Mouse (Mus musculus) MEL (cell line): ENCODE results near the gene Golph3l. TPM values are rescaled to one million over a fixed set of nuclear protein-coding genes. Genes with fewer than 3 reads are reported as not detected.
A peak's percentile ranks its signal among the peaks of the same experiment; 100 is the strongest.

ENCODE experiments used
- DNase-seq: peaks from one replicate; pipeline ENCODE4 v3.0.0; 2011; ENCODE audit warnings: low read depth, low spot score
- H3K27ac ChIP-seq: 2 replicates; pipeline ENCODE4 v1.5.1; 2012; ENCODE audit warnings: low read depth, mild to moderate bottlenecking, control low read depth, low read length, moderate library complexity; ENCODE audit not compliant: control insufficient read depth
- H3K27me3 ChIP-seq, 2 experiments: fragments of 150-350 bp in 1 of 2; sonication (generic) in 1 of 2; 2 replicates each; pipeline ENCODE4 v1.6.1; 2012; ENCODE audit warnings: low read length in 2 of 2, mild to moderate bottlenecking in 2 of 2, improper control_type of control experiment in 1 of 2, moderate library complexity in 1 of 2; ENCODE audit not compliant: insufficient read depth in 2 of 2, control insufficient read depth in 1 of 2
- H3K36me3 ChIP-seq, 2 experiments: 2 replicates each; pipeline ENCODE4 v1.6.1; 2012 to 2014; ENCODE audit warnings: low read length in 2 of 2, improper control_type of control experiment in 1 of 2, inconsistent platforms in 1 of 2, mild to moderate bottlenecking in 1 of 2; ENCODE audit not compliant: insufficient read depth in 2 of 2, control insufficient read depth in 1 of 2
- H3K4me1 ChIP-seq, 2 experiments: fragments of 150-350 bp in 1 of 2; sonication (generic) in 1 of 2; 2 replicates each; pipeline ENCODE4 v1.6.1; 2012; ENCODE audit warnings: low read length in 2 of 2, improper control_type of control experiment in 1 of 2, mild to moderate bottlenecking in 1 of 2; ENCODE audit not compliant: insufficient read depth in 2 of 2, control insufficient read depth in 1 of 2
- H3K4me3 ChIP-seq, 2 experiments: fragments of 150-350 bp in 1 of 2; sonication (generic) in 1 of 2; 2 replicates each; pipeline ENCODE4 v1.5.1; 2012; ENCODE audit warnings: low read depth in 2 of 2, low read length in 2 of 2, mild to moderate bottlenecking in 2 of 2, moderate library complexity in 2 of 2, control low read depth in 1 of 2, improper control_type of control experiment in 1 of 2; ENCODE audit not compliant: control insufficient read depth in 1 of 2, insufficient read depth in 1 of 2
- H3K79me2 ChIP-seq: 2 replicates; pipeline ENCODE4 v1.6.1; 2012; ENCODE audit warnings: mild to moderate bottlenecking, low read length, moderate library complexity; ENCODE audit not compliant: control insufficient read depth, poor library complexity, insufficient read depth
- H3K9ac ChIP-seq: 2 replicates; pipeline ENCODE4 v1.6.1; 2012; ENCODE audit warnings: low read depth, mild to moderate bottlenecking, control low read depth, low read length, moderate library complexity; ENCODE audit not compliant: control insufficient read depth, poor library complexity, severe bottlenecking
- H3K9me3 ChIP-seq: fragments of 150-350 bp; sonication (generic); replicated peaks from 2 replicates; pipeline ENCODE4 v1.6.1; 2012; ENCODE audit warnings: mild to moderate bottlenecking, low read length, improper control_type of control experiment, moderate library complexity; ENCODE audit not compliant: insufficient read depth
- BHLHE40 ChIP-seq: IDR thresholded peaks from 2 replicates; pipeline ENCODE4 v1.6.1; 2012; ENCODE audit warnings: low read depth, mild to moderate bottlenecking, inconsistent platforms, low read length, improper control_type of control experiment, borderline replicate concordance
- CTCF ChIP-seq, 3 experiments: IDR thresholded peaks in 2 of 3; conservative IDR thresholded peaks in 1 of 3; 2 replicates each; pipeline ENCODE4 v1.5.1; 2011 to 2012; ENCODE audit warnings: low read length in 3 of 3, low read depth in 2 of 3, mild to moderate bottlenecking in 2 of 3, improper control_type of control experiment in 1 of 3, inconsistent platforms in 1 of 3, mixed read lengths in 1 of 3, moderate library complexity in 1 of 3; ENCODE audit not compliant: control insufficient read depth in 1 of 3, insufficient read depth in 1 of 3, poor library complexity in 1 of 3, severe bottlenecking in 1 of 3
- E2F4 ChIP-seq: IDR thresholded peaks from 2 replicates; pipeline ENCODE4 v1.6.1; 2011; ENCODE audit warnings: low read depth, low read length, improper control_type of control experiment, borderline replicate concordance
- EP300 ChIP-seq, 2 experiments: IDR thresholded peaks; 2 replicates each; pipeline ENCODE4 v1.6.1; 2011; ENCODE audit warnings: improper control_type of control experiment in 2 of 2, low read length in 2 of 2, low read depth in 1 of 2, mild to moderate bottlenecking in 1 of 2
- ETS1 ChIP-seq: IDR thresholded peaks from 2 replicates; pipeline ENCODE4 v1.6.1; 2012; ENCODE audit warnings: low read depth, mild to moderate bottlenecking, inconsistent platforms, low read length, improper control_type of control experiment, moderate library complexity
- GABPA ChIP-seq: IDR thresholded peaks from 2 replicates; pipeline ENCODE4 v1.6.1; 2012; ENCODE audit warnings: low read depth, mild to moderate bottlenecking, inconsistent platforms, low read length, improper control_type of control experiment, moderate library complexity
- GATA1 ChIP-seq: IDR thresholded peaks from 2 replicates; pipeline ENCODE4 v1.6.1; 2011; ENCODE audit warnings: low read depth, low read length, improper control_type of control experiment
- HCFC1 ChIP-seq: IDR thresholded peaks from 2 replicates; pipeline ENCODE4 v1.6.1; 2012; ENCODE audit warnings: low read depth, mild to moderate bottlenecking, inconsistent platforms, low read length, improper control_type of control experiment, moderate library complexity
- KAT2A ChIP-seq: conservative IDR thresholded peaks from 2 replicates; pipeline ENCODE4 v1.6.1; 2012; ENCODE audit warnings: low read depth, low read length, improper control_type of control experiment, inconsistent platforms
- MAX ChIP-seq: IDR thresholded peaks from 2 replicates; pipeline ENCODE4 v1.6.1; 2011; ENCODE audit warnings: low read length, improper control_type of control experiment
- MAZ ChIP-seq: IDR thresholded peaks from 2 replicates; pipeline ENCODE4 v1.6.1; 2012; ENCODE audit warnings: low read depth, mild to moderate bottlenecking, inconsistent platforms, low read length, improper control_type of control experiment
- MYB ChIP-seq: IDR thresholded peaks from 2 replicates; pipeline ENCODE4 v1.6.1; 2011; ENCODE audit warnings: mild to moderate bottlenecking, low read depth, low read length, improper control_type of control experiment
- MYC ChIP-seq: IDR thresholded peaks from 2 replicates; pipeline ENCODE4 v1.6.1; 2011; ENCODE audit warnings: low read depth, mild to moderate bottlenecking, low read length, improper control_type of control experiment, moderate library complexity
- POLR2A ChIP-seq, 2 experiments: IDR thresholded peaks; 2 replicates each; pipeline ENCODE4 v1.6.1; 2011 to 2012; ENCODE audit warnings: low read length in 2 of 2, mild to moderate bottlenecking in 2 of 2, control low read depth in 1 of 2, improper control_type of control experiment in 1 of 2, low read depth in 1 of 2, moderate library complexity in 1 of 2; ENCODE audit not compliant: control insufficient read depth in 1 of 2, insufficient read depth in 1 of 2, poor library complexity in 1 of 2
- POLR2AphosphoS5 ChIP-seq: IDR thresholded peaks from 2 replicates; pipeline ENCODE4 v1.6.1; 2012; ENCODE audit warnings: low read depth, borderline replicate concordance, mild to moderate bottlenecking, inconsistent platforms, low read length, moderate library complexity, mixed read lengths
- RAD21 ChIP-seq: IDR thresholded peaks from 2 replicates; pipeline ENCODE4 v1.6.1; 2011; ENCODE audit warnings: mild to moderate bottlenecking, low read depth, low read length, improper control_type of control experiment
- SIN3A ChIP-seq: IDR thresholded peaks from 2 replicates; pipeline ENCODE4 v1.6.1; 2012; ENCODE audit warnings: low read length, improper control_type of control experiment, inconsistent platforms
- SMC3 ChIP-seq: IDR thresholded peaks from 2 replicates; pipeline ENCODE4 v1.6.1; 2011; ENCODE audit warnings: low read depth, low read length, improper control_type of control experiment
- TBP ChIP-seq: IDR thresholded peaks from 2 replicates; pipeline ENCODE4 v1.8.0; 2011; ENCODE audit warnings: low read depth, low read length, improper control_type of control experiment
- UBTF ChIP-seq: IDR thresholded peaks from 2 replicates; pipeline ENCODE4 v1.6.1; 2012; ENCODE audit warnings: low read depth, mild to moderate bottlenecking, inconsistent platforms, low read length, improper control_type of control experiment, moderate library complexity, borderline replicate concordance; ENCODE audit not compliant: insufficient read depth
- USF1 ChIP-seq: IDR thresholded peaks from 2 replicates; pipeline ENCODE4 v1.6.1; 2014; ENCODE audit warnings: low read depth, mild to moderate bottlenecking, inconsistent platforms, low read length, improper control_type of control experiment, moderate library complexity
- ZC3H11A ChIP-seq: IDR thresholded peaks from 2 replicates; pipeline ENCODE4 v1.6.1; 2012; ENCODE audit warnings: low read depth, mild to moderate bottlenecking, inconsistent platforms, low read length, improper control_type of control experiment
- ZMIZ1 ChIP-seq: IDR thresholded peaks from 2 replicates; pipeline ENCODE4 v1.6.1; 2012; ENCODE audit warnings: low read depth, mild to moderate bottlenecking, inconsistent platforms, low read length, improper control_type of control experiment, moderate library complexity
- polyA plus RNA-seq, 2 experiments: library from polyadenylated mRNA; stranded (reverse) in 1 of 2; unstranded in 1 of 2; fragments of >175 nt in 1 of 2; fragments of >200 nt in 1 of 2; gene quantifications; 2 replicates each; pipeline versions ENCODE4 v1.2.1 to v1.2.4; 2012; ENCODE audit warnings: low replicate concordance in 2 of 2, low read depth in 1 of 2; ENCODE audit not compliant: insufficient read length in 2 of 2, insufficient read depth in 1 of 2, missing spikeins in 1 of 2
- total RNA-seq: library from RNA; depleted of rRNA; stranded (reverse); fragments of 300-350 nt; gene quantifications from 2 replicates; pipeline ENCODE4 v1.2.3, GENCODE M21; 2012

The Golph3l gene
- total and polyA plus RNA-seq, 3 experiments, result 43.8 to 45.1 TPM; not detected in 1

DNA sequence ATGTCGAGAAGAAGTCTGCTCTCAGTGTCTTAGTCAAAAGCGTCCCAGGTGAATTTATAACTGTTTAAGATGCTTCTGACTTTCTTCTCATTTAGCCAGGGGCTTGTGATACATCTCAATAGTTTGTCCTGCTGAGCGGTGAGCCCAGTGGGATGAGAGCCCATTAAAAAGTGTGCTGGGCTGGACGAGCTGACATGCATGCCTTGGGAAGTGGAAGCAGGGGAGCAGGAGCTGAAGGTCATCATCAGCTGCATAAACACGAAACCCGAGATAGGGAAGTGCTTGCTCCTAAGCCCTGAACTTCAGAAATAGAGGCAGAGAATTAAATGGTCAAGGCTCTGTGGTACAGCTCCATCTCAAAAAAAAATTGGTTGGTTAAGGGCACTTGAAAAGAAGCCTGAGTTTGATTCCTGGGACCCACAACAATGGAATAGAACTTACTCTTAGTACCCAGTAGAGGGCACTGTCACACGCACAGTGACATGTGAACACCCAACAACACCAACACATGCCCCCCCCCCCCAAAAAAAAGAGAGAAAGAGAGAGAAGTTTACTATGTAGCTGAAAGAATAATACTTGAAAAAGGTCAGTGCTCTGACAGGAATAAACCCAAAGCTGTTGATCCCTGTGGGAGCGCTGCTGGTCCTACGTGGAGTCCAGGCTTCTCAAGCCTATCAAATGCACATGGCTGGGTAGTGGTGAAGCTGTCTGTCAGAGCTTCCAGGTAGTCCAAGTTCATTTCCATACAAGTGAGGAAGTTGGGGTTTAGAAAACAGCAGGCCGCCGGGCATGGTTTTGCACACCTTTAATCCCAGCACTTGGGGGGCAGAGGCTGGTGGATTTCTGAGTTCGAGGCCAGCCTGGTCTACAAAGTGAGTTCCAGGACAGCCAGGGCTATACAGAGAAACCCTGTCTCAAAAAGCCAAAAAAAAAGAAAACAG lies 44.2 kb downstream of the Golph3l start:
- Histone ChIP-seq H3K27ac (no peak overlapping the region), H3K79me2 (peaks cover under 1% of the 10 kb centered on the region; the same call in 1 of the 2 replicates), H3K9ac (no peak overlapping the region), H3K36me3 (peaks cover 0 to 56% of the 10 kb centered on the region in 2 experiments; a peak in 2 of 4 replicates), H3K4me1 (no peaks in the 10 kb centered on the region), H3K9me3 (no peaks in the 10 kb centered on the region), H3K27me3 (no peaks in the 10 kb centered on the region), H3K4me3 (no peak overlapping the region)
- DNase-seq, result peak; percentile 79
- 0 out of 2 replicates have a peak, but pooled peaks have one; percentile 17 for TF ChIP-seq USF1
- TF ChIP-seq KAT2A, result no peak
- peak; percentile 79 for TF ChIP-seq RAD21
- peak; percentile 53; the same call in 1 of the 2 replicates for TF ChIP-seq BHLHE40
- TF ChIP-seq MAZ, result peak; percentile 72; the same call in 1 of the 2 replicates
- peak; percentile 52; the same call in 1 of the 2 replicates for TF ChIP-seq SIN3A
- TF ChIP-seq MYB, result no peak
- peak; percentile 79 for TF ChIP-seq ZC3H11A
- 0 out of 4 replicates have a peak, but pooled peaks of 1 of the 2 experiments have one; percentile 6 for TF ChIP-seq EP300 (IDR thresholded peaks at IDR 0.05; ENCODE audit: low read depth in 1 of 2, low read length in 2 of 2)
- peak in 1 of 2 experiments; percentile 12; a peak in 1 of 4 replicates for TF ChIP-seq POLR2A (IDR thresholded peaks at IDR 0.05; ENCODE audit: control insufficient read depth in 1 of 2, insufficient read depth in 1 of 2, low read depth in 1 of 2, low read length in 2 of 2, poor library complexity in 1 of 2)
- no peak for TF ChIP-seq ZMIZ1
- TF ChIP-seq POLR2AphosphoS5, result no peak
- TF ChIP-seq SMC3, result peak; percentile 82
- TF ChIP-seq ETS1, result no peak
- TF ChIP-seq CTCF (IDR thresholded peaks at IDR 0.05 in 2 of 3, conservative IDR thresholded peaks at IDR 0.05 in 1 of 3; ENCODE audit: control insufficient read depth in 1 of 3, insufficient read depth in 1 of 3, low read depth in 2 of 3, low read length in 3 of 3, poor library complexity in 1 of 3, severe bottlenecking in 1 of 3), result peak in 2 of 3 experiments; percentile 87; a peak in 4 of 6 replicates
- 0 out of 2 replicates have a peak, but pooled peaks have one; percentile 26 for TF ChIP-seq TBP
- no peak for TF ChIP-seq E2F4
- no peak for TF ChIP-seq UBTF
- TF ChIP-seq MAX, result no peak; the same call in 1 of the 2 replicates
- no peak for TF ChIP-seq HCFC1
- no peak for TF ChIP-seq GABPA
- peak; percentile 82 for TF ChIP-seq MYC
- no peak for TF ChIP-seq GATA1
